Mouse (Mus musculus): ENCODE data around the gene Cd163.
"Not testable (repeated sequence)": the region's sequence is repeated elsewhere in the genome, so short reads cannot be mapped to it uniquely, and the experiment has no call there.

The Cd163 gene

GRCm38 (mm10) chr6:124304356-124304755 is at the start of gene Cd163:
Cd163 (plus strand) TSS chr6:124304656.
- DNase-seq (ENCODE audit: low read depth), result no peak

GRCm38 (mm10) chr6:124255721-124256470 is 48.6 kb upstream of the Cd163 start:
- no peak for DNase-seq (ENCODE audit: low read depth)

- DNase-seq (ENCODE audit: low read depth), result peak; percentile 76
Observed at GRCm38 (mm10) chr6:124260198-124260931, 44.1 kb upstream of the Cd163 start.

- DNase-seq (ENCODE audit: low read depth), result peak; percentile 87
Observed at GRCm38 (mm10) chr6:124262696-124263095, 41.8 kb upstream of the Cd163 start.

- no peak for DNase-seq (ENCODE audit: low read depth)
Observed at GRCm38 (mm10) chr6:124273231-124273880, 31.1 kb upstream of the Cd163 start.

- DNase-seq (ENCODE audit: low read depth), result no peak
Observed at GRCm38 (mm10) chr6:124277641-124278040, 26.8 kb upstream of the Cd163 start.

- DNase-seq (ENCODE audit: low read depth), result no peak
Observed at GRCm38 (mm10) chr6:124278291-124278690, 26.2 kb upstream of the Cd163 start.

- no peak for DNase-seq (ENCODE audit: low read depth)
Observed at GRCm38 (mm10) chr6:124282731-124283130, 21.7 kb upstream of the Cd163 start.

- DNase-seq (ENCODE audit: low read depth), result not testable (repeated sequence)
Observed at GRCm38 (mm10) chr6:124297378-124297777, 7.1 kb upstream of the Cd163 start.

GRCm38 (mm10) chr6:124301447-124302192 is 2.8 kb upstream of the Cd163 start:
- no peak for DNase-seq (ENCODE audit: low read depth)

GRCm38 (mm10) chr6:124308935-124309334 is 4.5 kb downstream of the Cd163 start:
- DNase-seq (ENCODE audit: low read depth), result no peak

GRCm38 (mm10) chr6:124312292-124312691 is 7.8 kb downstream of the Cd163 start:
- DNase-seq (ENCODE audit: low read depth), result no peak

GRCm38 (mm10) chr6:124320371-124320770 is 15.9 kb downstream of the Cd163 start:
- no peak for DNase-seq (ENCODE audit: low read depth)

GRCm38 (mm10) chr6:124321481-124322475 is 17.3 kb downstream of the Cd163 start:
- DNase-seq (ENCODE audit: low read depth), result peak; percentile 57

GRCm38 (mm10) chr6:124328394-124328991 is 24.0 kb downstream of the Cd163 start:
- DNase-seq (ENCODE audit: low read depth), result no peak

- peak; percentile 63 for DNase-seq (ENCODE audit: low read depth)
Observed at GRCm38 (mm10) chr6:124329622-124330021, 25.2 kb downstream of the Cd163 start.

- DNase-seq (ENCODE audit: low read depth), result no peak
Observed at GRCm38 (mm10) chr6:124345096-124345495, 40.6 kb downstream of the Cd163 start.

- DNase-seq (ENCODE audit: low read depth), result no peak
Observed at GRCm38 (mm10) chr6:124346613-124347012, 42.2 kb downstream of the Cd163 start.

- DNase-seq (ENCODE audit: low read depth), result no peak
Observed at GRCm38 (mm10) chr6:124353246-124353645, 48.8 kb downstream of the Cd163 start.

GRCm38 (mm10) chr6:124358953-124359352 is 54.5 kb downstream of the Cd163 start:
- DNase-seq (ENCODE audit: low read depth), result no peak
